Mouse (Mus musculus) fibroblast of lung, adult 2 months (primary cell): Measurements from ENCODE around the gene Diexf.

Source experiments
- DNase-seq: peaks from one replicate; pipeline ENCODE4 v3.0.0-alpha.2; 2011; ENCODE audit warnings: low read depth

The Diexf gene

GRCm38 (mm10) chr1:193138087-193138486 lies 8.0 kb upstream of the Diexf start:
- DNase-seq: peak; percentile 55

DNA sequence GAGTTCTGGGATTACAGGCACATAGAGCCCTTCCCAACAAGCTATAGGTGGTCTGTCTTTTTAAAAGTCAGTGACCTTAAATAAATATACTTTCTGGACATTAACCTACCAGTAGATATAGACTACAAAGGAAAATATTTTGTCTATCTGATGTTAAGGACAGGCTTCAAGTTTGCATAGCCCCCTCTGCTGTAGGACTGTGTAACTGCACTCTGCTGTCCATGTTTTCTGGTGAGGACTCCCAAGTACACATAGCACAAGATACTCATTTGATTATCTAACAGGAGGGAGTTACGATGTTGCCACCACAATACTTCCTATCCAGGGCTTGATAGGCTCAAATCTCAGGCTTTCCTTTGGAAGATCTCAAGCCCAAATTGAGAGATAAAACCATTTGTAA lies 3.7 kb upstream of the Diexf start:
- no peak for DNase-seq

- DNase-seq: no peak
Measured at GRCm38 (mm10) chr1:193132385-193132784, 2.3 kb upstream of the Diexf start.

GRCm38 (mm10) chr1:193131311-193131948 lies 1.4 kb upstream of the Diexf start:
- DNase-seq: no peak

GRCm38 (mm10) chr1:193130839-193131238 lies 767 bp upstream of the Diexf start:
- no peak for DNase-seq

- DNase-seq: no peak
Measured at GRCm38 (mm10) chr1:193130456-193130825, 369 bp upstream of the Diexf start.

GRCm38 (mm10) chr1:193129321-193129720 lies 751 bp downstream of the Diexf start:
- DNase-seq: no peak

- no peak for DNase-seq
Measured at GRCm38 (mm10) chr1:193128055-193128454, 2.0 kb downstream of the Diexf start.

DNA sequence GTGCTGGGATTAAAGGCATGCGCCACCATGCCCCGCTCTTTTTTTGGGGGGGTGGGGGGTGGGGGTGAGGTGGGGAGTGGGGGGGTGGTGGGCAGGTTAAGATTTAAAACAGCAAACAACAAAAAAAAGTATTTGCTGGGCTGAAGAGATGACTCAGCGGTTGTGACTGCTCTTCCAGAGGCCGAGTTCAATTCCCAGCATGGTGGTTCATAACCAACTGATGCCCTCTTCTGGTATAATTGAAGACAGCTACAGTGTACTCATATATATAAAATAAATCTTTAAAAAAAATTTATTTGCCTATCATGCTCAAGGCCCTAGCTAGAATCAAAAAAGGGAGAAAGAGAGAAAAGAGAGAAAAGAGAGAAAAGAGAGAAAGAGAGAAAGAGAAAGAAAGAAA lies 4.2 kb downstream of the Diexf start:
- no peak for DNase-seq

DNA sequence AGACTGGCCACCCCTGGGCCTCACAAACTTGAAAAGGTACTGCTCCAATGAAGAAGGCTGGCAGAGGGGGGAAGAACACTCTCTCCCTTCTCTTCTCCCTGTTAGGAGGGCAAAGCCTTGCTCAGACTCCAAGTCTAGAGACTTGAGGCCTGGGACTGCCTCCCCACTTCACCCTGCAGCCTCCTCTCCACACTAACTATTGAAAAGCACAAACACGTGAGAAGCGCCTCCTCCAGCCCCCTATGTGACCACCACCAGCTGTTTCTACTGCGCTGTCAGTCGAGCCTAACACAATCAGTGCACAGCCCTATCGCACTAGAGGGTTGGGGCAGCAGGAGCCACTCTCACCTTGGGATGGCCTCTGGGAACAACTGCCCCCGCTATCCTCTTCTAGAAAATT lies 6.8 kb downstream of the Diexf start:
- no peak for DNase-seq

DNA sequence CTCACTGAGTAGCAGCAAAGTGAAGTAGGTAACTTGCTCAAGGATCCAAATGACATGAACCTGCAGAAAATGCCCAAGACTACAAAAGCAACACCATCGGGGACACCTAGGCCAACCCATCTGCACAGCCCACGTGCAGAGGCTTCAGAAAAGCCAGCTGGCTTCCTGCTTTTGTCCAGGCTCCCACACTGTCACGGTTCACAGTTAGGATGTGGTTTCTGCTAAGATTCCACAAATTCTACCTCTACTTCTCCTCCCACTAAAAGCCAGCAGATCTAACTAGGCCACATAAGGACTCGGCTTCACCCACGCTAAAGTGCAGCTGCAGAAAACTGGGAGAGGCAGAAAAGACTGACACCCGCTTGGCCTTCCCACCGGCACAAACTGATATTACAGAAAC lies 7.3 kb downstream of the Diexf start:
- no peak for DNase-seq

DNA sequence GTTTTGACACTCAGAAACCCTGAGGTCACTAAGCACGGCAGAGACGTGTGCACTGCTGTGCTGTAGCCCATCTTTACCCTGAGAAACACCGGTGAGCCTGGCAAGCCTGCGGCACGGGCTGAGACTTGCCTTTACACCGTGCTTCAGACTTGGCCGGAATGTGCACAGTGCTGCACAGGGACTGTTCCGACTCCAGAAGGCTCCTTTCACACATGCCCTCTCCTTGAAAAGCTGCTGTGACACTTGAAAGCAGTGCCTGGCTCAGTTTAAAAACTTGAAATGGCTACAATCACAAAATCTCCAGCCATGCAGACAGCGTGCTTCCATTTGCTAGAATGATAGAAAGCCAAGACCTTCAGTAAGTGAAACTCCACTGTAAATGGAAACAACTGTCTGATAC lies 18.0 kb downstream of the Diexf start:
- DNase-seq: no peak

- DNase-seq: no peak
Measured at GRCm38 (mm10) chr1:193102996-193103395, 27.1 kb downstream of the Diexf start.

DNA sequence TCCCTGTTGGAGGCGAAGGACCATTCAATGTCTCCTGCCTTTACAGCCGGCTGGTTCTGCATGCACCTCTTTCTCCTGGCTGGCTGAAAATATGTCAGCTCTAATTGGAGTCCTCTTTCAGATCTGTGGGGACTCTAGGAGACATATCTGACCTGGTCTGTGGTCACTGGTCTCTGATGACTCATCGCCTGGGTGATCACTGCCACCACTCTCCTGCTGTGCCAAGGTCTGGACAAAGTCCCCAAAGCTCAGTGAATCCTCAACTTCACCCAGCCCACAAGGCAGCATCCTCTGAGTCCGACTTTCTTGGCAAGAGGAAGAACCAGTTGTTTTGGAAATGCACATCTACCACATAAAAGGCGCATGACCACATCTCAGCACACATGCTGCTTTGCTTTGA lies 27.5 kb downstream of the Diexf start:
- no peak for DNase-seq

DNA sequence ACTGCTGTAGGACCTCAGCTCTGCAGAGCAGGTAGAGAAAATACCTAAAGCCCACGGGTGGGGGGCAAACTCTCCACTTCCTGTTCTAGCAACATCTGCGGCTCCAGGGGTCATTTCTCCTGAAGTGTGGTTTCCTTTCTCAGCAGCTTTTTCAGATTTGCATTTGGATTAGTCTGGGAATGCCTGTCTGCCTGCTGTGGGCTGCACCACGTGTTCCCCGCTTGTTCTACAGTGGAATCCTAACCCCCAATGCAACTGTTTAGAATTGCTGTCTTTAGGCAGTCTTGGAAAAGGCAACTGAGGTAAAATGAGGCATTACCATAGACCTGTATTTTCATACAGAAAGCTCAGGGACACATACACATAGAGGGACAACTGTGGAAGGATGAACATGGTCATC lies 28.0 kb downstream of the Diexf start:
- no peak for DNase-seq

DNA sequence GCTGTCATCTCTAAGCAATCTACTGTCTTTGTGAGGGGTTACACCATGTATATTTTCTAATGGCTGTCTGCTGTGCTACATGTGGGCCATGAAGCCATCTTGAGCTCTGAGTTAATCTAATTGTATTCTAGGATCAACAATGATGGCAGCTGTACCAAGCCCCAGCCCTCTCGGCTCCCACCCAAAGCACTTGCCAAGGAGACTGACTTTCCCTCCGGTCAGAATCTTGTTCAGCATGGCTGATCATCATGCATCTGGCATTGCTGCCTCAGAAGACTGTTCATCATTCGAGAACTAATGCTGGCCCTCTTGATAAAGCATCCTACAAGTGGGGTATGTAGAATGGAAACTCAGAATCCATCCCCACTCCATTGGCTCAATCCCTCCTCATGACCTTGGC lies 31.1 kb downstream of the Diexf start:
- no peak for DNase-seq

DNA sequence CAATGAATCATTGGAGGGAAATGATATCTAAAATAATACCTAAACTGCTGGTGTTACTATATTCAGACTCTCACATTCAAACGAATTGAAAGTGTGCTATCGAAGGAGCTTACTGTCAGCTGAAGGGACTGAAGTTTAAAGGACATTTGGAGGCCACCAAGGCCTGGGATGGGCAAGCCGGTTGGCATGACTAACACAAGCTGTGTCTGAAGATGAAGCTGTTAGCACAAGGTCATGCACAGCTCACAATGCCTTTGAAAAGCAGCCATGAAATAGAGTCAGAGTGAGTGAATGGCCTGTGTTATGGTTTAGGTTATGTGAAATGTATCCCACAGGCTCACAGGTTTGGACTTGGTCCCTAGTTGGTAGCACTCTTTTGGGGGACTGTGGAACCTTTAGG lies 36.5 kb downstream of the Diexf start:
- no peak for DNase-seq

- no peak for DNase-seq
Measured at GRCm38 (mm10) chr1:193092771-193093170, 37.3 kb downstream of the Diexf start.

DNA sequence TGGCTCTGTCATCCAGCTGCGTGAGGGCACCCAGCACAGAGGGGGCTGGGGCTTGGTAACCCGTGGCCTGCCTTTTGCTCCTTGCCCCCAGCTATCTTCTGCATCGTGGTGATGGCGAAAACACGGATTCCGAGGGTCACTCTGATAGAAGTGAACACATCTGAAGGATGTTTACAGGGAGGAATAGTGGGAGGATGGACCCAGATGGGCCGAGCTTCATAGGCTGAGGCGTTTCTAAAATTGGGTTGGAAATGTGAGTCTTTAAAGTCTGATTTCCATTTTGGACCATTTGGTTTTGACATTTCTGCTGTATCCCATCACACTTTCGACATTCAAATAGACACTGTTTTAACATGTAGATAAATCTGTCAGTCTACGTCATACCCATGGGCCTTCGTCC lies 39.2 kb downstream of the Diexf start:
- no peak for DNase-seq

DNA sequence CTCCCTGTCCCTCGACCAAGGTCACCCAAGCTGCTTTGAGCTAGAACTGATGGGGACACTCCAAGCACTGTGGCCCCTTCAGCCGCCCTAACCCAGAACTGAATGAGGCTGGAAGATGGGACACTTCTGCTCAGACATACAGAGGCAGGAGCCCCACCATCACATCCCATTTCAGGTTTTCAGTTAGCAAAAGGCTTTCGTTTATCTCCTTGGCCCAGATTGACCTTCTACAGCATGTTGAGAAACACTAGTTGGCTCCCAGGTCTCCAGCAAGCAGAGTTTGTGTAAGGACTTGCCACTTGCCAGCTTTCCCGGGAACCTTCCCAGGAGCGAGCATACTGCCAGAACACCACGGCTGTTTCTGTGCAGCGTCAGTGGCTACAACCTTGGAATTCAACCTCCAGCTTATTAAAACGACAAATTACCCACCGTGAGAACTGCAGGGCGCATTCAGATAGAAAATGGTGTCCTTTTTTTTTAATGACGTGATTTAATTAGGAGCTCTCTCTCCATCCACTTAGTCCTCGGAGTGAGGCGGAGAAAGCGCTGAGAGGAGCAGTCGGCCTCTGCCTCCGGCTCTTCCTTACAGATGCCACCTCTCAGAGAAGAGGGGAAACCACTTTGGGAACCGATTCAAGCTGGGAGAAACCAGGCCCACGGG lies 39.7 kb downstream of the Diexf start:
- DNase-seq: peak; percentile 75

DNA sequence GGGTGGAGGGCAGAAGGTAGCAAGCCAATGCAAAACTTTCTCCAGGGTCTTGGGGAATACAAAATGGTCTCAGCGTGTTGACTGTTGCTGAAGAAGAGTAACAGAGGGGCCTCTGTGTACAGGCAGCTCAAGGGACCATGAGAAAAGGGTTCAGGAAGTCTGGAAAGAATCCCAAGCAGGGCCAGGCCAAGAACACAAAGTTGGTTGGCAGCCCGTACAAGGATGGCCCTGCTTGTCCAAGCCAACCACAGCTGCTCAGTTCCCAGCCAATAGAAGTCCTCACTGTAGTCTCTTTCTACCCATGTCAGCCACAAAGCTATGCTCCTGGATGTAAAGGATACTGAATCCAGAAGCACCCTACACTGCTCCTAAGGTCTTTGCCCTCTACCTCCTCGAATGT lies 40.4 kb downstream of the Diexf start:
- DNase-seq: no peak

- no peak for DNase-seq
Measured at GRCm38 (mm10) chr1:193089211-193089610, 40.9 kb downstream of the Diexf start.

GRCm38 (mm10) chr1:193086842-193087476 lies 43.1 kb downstream of the Diexf start:
- DNase-seq: no peak
